Mouse (Mus musculus): ENCODE data around the gene Enho. TPM values are rescaled to one million over a fixed set of nuclear protein-coding genes. Genes with fewer than 3 reads are reported as not detected.

Enho gene
- polyA plus RNA-seq, 1 experiment from 2014 or later, result 15.4 TPM

DNA sequence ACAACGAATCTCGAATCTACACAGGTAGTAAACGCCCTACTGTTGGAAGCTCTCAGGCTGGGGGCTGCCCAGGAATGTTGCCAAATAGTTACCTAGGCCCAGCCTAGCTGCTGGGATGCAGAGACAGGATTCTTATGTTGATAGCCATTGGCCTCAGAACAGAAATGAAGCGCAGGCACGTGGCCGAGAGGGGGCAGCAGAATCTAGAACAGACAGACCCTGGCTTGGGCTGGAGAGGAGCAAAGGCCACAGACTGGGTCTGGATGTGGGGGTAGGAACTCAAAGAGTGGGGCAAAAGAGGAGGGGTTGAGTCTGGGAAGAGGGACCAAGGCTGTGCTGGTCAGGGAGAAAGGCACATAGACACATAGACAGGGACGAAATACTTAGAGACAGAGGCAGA is 14.1 kb upstream of the Enho start:
- H3K4me2 ChIP-seq, result no peak overlapping the region
- no peak overlapping the region for H3K4me3 ChIP-seq (ENCODE audit: low read depth, low read length)
- ATAC-seq (ENCODE audit: insufficient read depth) (peak; percentile 33; the same call in 1 of the 2 replicates), DNase-seq (peak; percentile 85)
- no peak overlapping the region for H3K27ac ChIP-seq (ENCODE audit: low read depth)
- H3K27me3 ChIP-seq (ENCODE audit: insufficient read depth, low read length), result no peaks in the 10 kb centered on the region; the same call in 1 of the 2 replicates
- H3K9me3 ChIP-seq (ENCODE audit: low read depth, low read length), result no peaks in the 10 kb centered on the region
- H3K36me3 ChIP-seq (ENCODE audit: insufficient read depth), result peaks cover 12% of the 10 kb centered on the region
- no peak overlapping the region for H3K9ac ChIP-seq
- peak; percentile 84 for TF ChIP-seq CTCF (IDR thresholded peaks at IDR 0.05; ENCODE audit: low read depth)
- WGBS, result 12% methylated on average over 7 of the region's 7 CpGs
- no peaks in the 10 kb centered on the region for H3K4me1 ChIP-seq (ENCODE audit: insufficient read depth)

DNA sequence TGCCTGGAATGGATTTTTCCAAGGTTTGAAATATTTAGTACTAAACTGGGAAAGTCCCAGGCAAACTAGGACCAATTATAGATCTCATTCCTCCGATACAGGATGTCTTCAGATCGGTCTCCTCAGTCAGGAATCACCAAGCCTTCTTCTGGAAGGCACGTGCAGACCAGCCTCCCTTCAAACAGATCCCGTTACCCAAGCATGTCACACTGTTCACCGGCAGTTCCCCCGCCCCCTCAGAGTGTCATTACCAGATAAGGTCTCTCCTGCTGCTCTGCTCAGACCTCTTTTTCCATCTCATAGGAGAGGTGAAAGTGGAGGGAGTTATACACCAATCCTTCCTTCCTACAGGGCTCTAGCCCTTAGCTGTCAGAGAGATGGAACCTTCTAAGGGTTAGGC is 13.6 kb upstream of the Enho start:
- Histone ChIP-seq H3K4me3 (ENCODE audit: low read depth, low read length) (no peak overlapping the region), H3K27me3 (ENCODE audit: insufficient read depth, low read length) (no peaks in the 10 kb centered on the region; the same call in 1 of the 2 replicates), H3K9me3 (ENCODE audit: low read depth, low read length) (no peaks in the 10 kb centered on the region), H3K4me1 (ENCODE audit: insufficient read depth) (no peaks in the 10 kb centered on the region), H3K36me3 (ENCODE audit: insufficient read depth) (peaks cover 10% of the 10 kb centered on the region), H3K9ac (no peak overlapping the region), H3K4me2 (no peak overlapping the region), H3K27ac (ENCODE audit: low read depth) (no peak overlapping the region)
- TF ChIP-seq CTCF (IDR thresholded peaks at IDR 0.05; ENCODE audit: low read depth), result no peak
- WGBS, result 51% methylated on average over 6 of the region's 6 CpGs
- DNase-seq (no peak), ATAC-seq (ENCODE audit: insufficient read depth) (peak; percentile 38; the same call in 1 of the 2 replicates)

DNA sequence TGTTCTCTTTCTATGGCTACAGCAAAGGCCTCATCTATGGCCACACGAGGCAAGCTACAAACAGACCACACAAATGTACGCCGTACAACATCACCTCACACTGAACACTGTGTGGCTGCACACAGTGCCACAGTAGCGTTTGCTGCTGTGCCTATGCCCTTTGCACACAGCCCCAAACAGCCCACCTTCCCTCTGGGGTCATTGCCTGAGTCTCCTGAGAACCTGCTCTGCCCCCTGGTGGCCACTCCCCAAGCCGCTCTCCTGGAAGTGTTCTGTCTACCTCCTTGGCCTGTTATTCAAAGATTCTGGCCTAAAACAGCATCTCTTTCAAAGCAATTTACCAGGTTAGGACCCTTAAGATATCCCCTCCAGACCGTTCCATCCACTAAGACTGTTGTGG is 13.2 kb upstream of the Enho start:
- DNase-seq (peak; percentile 86), ATAC-seq (ENCODE audit: insufficient read depth) (peak; percentile 55; the same call in 1 of the 2 replicates)
- Histone ChIP-seq H3K9me3 (ENCODE audit: low read depth, low read length) (no peaks in the 10 kb centered on the region), H3K27me3 (ENCODE audit: insufficient read depth, low read length) (no peaks in the 10 kb centered on the region; the same call in 1 of the 2 replicates), H3K36me3 (ENCODE audit: insufficient read depth) (peaks cover 10% of the 10 kb centered on the region), H3K4me3 (ENCODE audit: low read depth, low read length) (no peak overlapping the region), H3K27ac (ENCODE audit: low read depth) (no peak overlapping the region), H3K4me1 (ENCODE audit: insufficient read depth) (no peaks in the 10 kb centered on the region), H3K4me2 (no peak overlapping the region), H3K9ac (no peak overlapping the region)
- peak; percentile 95 for TF ChIP-seq CTCF (IDR thresholded peaks at IDR 0.05; ENCODE audit: low read depth)
- 43% methylated on average over 6 of the region's 6 CpGs for WGBS

DNA sequence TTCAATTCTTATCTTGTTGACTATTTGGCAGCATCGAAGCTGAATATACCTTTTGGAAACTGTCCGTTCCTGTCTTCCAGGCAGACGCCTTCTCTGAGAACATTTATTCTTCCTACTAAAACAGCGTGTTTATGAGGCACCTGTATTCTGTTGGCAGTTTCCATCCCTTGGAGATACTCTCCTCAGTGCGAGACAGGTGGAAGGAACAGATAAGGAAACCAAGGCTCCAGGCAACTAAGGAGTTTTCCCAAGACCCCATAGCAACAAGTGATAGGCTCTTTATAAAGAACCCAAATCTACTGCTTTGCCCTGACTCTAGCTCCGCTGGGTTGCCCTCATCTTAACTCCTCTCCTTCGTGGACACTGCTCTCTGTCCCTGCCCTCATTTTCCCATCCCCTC is 8.5 kb upstream of the Enho start:
- H3K4me2 ChIP-seq, result no peak overlapping the region

DNA sequence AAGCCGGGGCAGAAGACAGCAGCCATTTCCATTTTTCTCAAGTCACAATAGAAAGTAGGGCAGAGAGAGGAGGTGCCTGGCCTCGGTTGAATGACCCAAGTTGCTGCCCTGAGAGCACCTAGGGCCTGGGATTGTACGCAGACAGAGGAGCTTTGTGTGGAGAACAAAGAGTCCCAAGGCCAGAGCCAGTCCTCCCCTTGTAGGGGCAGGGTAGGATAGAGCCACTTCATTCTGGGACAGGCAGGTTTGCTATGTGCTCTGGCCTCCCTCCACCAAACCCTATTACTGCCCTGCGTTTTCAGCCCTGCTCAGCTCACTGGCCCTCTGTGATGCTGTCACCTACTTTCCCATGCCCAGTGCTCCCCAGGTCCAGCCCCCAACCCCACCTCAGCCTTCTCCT is 8.0 kb upstream of the Enho start:
- no peak for DNase-seq
- no peak for TF ChIP-seq CTCF (IDR thresholded peaks at IDR 0.05; ENCODE audit: low read depth)
- Histone ChIP-seq H3K27ac (ENCODE audit: low read depth) (no peak overlapping the region), H3K4me2 (no peak overlapping the region), H3K4me1 (ENCODE audit: insufficient read depth) (no peaks in the 10 kb centered on the region), H3K9me3 (ENCODE audit: low read depth, low read length) (no peaks in the 10 kb centered on the region), H3K27me3 (ENCODE audit: insufficient read depth, low read length) (no peaks in the 10 kb centered on the region; the same call in 1 of the 2 replicates), H3K36me3 (ENCODE audit: insufficient read depth) (no peaks in the 10 kb centered on the region), H3K9ac (no peak overlapping the region), H3K4me3 (ENCODE audit: low read depth, low read length) (no peak overlapping the region)
- no peak for ATAC-seq (ENCODE audit: insufficient read depth)
- 51% methylated on average over 4 of the region's 4 CpGs for WGBS

More for the DNA sequence above, 8.5 kb upstream of the Enho start:
- no peak overlapping the region for H3K4me3 ChIP-seq (ENCODE audit: low read depth, low read length)
- H3K27me3 ChIP-seq (ENCODE audit: insufficient read depth, low read length), result no peaks in the 10 kb centered on the region; the same call in 1 of the 2 replicates
- no peak for ATAC-seq (ENCODE audit: insufficient read depth)
- no peak overlapping the region for H3K9ac ChIP-seq
- no peaks in the 10 kb centered on the region for H3K36me3 ChIP-seq (ENCODE audit: insufficient read depth)
- WGBS, result 61% methylated on average over 7 of the region's 7 CpGs
- H3K4me1 ChIP-seq (ENCODE audit: insufficient read depth), result no peaks in the 10 kb centered on the region
- no peak for TF ChIP-seq CTCF (IDR thresholded peaks at IDR 0.05; ENCODE audit: low read depth)
- no peak overlapping the region for H3K27ac ChIP-seq (ENCODE audit: low read depth)
- no peak for DNase-seq
- H3K9me3 ChIP-seq (ENCODE audit: low read depth, low read length), result no peaks in the 10 kb centered on the region

DNA sequence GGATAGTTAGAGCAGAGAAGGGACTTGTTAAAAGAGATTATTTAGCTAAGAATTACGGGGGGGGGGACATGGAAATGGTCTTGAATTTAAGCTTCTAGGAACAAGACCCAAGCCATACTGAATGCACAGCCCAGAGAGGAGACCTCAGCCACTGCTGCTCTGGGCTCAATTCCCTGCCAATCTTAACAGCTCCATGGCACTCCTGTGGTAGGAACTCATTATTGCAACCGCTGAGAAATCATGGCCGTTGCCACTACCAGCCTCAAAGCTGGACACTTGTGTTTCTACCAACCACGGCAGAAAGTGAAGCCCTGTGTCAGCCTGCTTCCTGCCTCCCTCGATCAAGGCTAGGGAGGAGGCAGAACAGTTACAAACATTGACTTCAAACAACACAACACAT is 5.4 kb upstream of the Enho start:
- Histone ChIP-seq H3K4me3 (ENCODE audit: low read depth, low read length) (no peak overlapping the region), H3K4me1 (ENCODE audit: insufficient read depth) (no peaks in the 10 kb centered on the region), H3K27ac (ENCODE audit: low read depth) (no peak overlapping the region), H3K9ac (no peak overlapping the region), H3K27me3 (ENCODE audit: insufficient read depth, low read length) (no peaks in the 10 kb centered on the region; the same call in 1 of the 2 replicates), H3K4me2 (no peak overlapping the region), H3K9me3 (ENCODE audit: low read depth, low read length) (no peaks in the 10 kb centered on the region), H3K36me3 (ENCODE audit: insufficient read depth) (no peaks in the 10 kb centered on the region)
- TF ChIP-seq CTCF (IDR thresholded peaks at IDR 0.05; ENCODE audit: low read depth), result peak; percentile 71
- 18% methylated on average over 5 of the region's 5 CpGs for WGBS
- DNase-seq, result peak; percentile 74
- ATAC-seq (ENCODE audit: insufficient read depth), result peak; percentile 47; the same call in 1 of the 2 replicates

DNA sequence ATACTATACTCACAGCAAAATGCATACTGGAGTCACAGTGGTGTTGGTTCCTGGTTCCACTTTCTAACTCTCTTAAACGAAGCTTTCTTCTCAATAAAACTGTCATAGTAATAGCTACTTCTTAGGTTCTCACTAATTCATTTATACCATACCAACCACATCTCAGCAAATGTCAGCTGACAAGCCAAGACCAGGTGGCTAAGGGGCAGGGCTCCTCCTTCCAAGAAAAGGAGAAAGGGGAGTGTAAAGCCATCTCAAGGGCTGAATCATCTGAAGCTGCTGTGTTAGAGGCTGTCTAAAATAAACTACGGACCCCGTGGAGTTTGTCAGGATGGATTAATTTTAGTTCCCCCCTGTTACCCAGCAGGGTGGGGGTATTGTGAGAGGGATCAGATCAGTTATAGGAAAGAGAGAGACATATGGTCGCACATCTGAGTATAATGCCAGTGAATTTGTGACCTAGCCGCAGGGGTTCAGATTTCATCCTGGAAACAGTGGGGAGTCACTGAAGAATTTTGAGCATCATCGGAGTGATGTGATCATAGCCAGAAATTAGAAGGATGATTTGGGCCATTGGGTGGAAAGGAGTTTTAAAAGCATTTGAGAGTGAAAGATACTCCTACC is 1.2 kb upstream of the Enho start:
- Histone ChIP-seq H3K27me3 (ENCODE audit: insufficient read depth, low read length) (no peaks in the 10 kb centered on the region; the same call in 1 of the 2 replicates), H3K4me1 (ENCODE audit: insufficient read depth) (peaks cover 5% of the 10 kb centered on the region; the same call in 1 of the 2 replicates), H3K36me3 (ENCODE audit: insufficient read depth) (no peaks in the 10 kb centered on the region), H3K27ac (ENCODE audit: low read depth) (no peak overlapping the region), H3K4me3 (ENCODE audit: low read depth, low read length) (no peak overlapping the region), H3K9ac (no peak overlapping the region), H3K9me3 (ENCODE audit: low read depth, low read length) (no peaks in the 10 kb centered on the region), H3K4me2 (no peak overlapping the region)
- ATAC-seq (ENCODE audit: insufficient read depth) (no peak), DNase-seq (no peak)
- 81% methylated on average over 6 of the region's 6 CpGs for WGBS
- TF ChIP-seq CTCF (IDR thresholded peaks at IDR 0.05; ENCODE audit: low read depth), result no peak

All from lung, embryonic 14.5 days (tissue).